Mouse (Mus musculus) heart, postnatal 0 days (tissue): ENCODE data around the gene Arhgap25. TPM values are rescaled to one million over a fixed set of nuclear protein-coding genes. Genes with fewer than 3 reads are reported as not detected.
A peak's percentile ranks its signal among the peaks of the same experiment; 100 is the strongest.

Source experiments
- ATAC-seq: fragments of 200-750 bp; cut with Nextera tagmentation; 2 replicates; pipeline ENCODE4 v1.8.0; 2017; ENCODE audit warnings: low read depth, moderate number of reproducible peaks, moderate library complexity; ENCODE audit not compliant: insufficient read depth
- DNase-seq: peaks from one replicate; pipeline ENCODE4 v3.0.0-alpha.2; 2016; ENCODE audit warnings: low spot score
- H3K27ac ChIP-seq: fragments of 300-500 bp; sonication (generic); 2 replicates; pipeline ENCODE4 v1.5.1; 2014; ENCODE audit warnings: low read depth, mild to moderate bottlenecking
- H3K27me3 ChIP-seq: fragments of 300-500 bp; sonication (generic); 2 replicates; pipeline ENCODE4 v1.6.1; 2014; ENCODE audit warnings: low read length, mixed read lengths; ENCODE audit not compliant: control insufficient read depth, insufficient read depth
- H3K36me3 ChIP-seq: fragments of 300-500 bp; sonication (generic); replicated peaks from 2 replicates; pipeline ENCODE4 v1.6.1; 2014; ENCODE audit warnings: low read length, mixed read lengths; ENCODE audit not compliant: control insufficient read depth, insufficient read depth
- H3K4me1 ChIP-seq: fragments of 300-500 bp; sonication (generic); 2 replicates; pipeline ENCODE4 v1.6.1; 2014; ENCODE audit warnings: antibody characterized with exemption; ENCODE audit not compliant: control insufficient read depth, insufficient read depth
- H3K4me2 ChIP-seq: fragments of 300-500 bp; sonication (generic); 2 replicates; pipeline ENCODE4 v1.6.1; 2014; ENCODE audit warnings: low read depth, mild to moderate bottlenecking, low read length, moderate library complexity
- H3K4me3 ChIP-seq: fragments of 300-500 bp; sonication (generic); 2 replicates; pipeline ENCODE4 v1.5.1; 2014; ENCODE audit warnings: low read depth, low read length
- H3K9ac ChIP-seq: fragments of 300-500 bp; sonication (generic); replicated peaks from 2 replicates; pipeline ENCODE4 v1.6.1; 2014; ENCODE audit warnings: low read depth, low read length, mixed read lengths
- H3K9me3 ChIP-seq: fragments of 300-500 bp; sonication (generic); replicated peaks from 2 replicates; pipeline ENCODE4 v1.6.1; 2016; ENCODE audit warnings: low read length; ENCODE audit not compliant: control insufficient read depth
- CTCF ChIP-seq: IDR thresholded peaks from 2 replicates; pipeline ENCODE4 v1.5.1; 2016; ENCODE audit warnings: antibody characterized with exemption, control low read depth, low read depth
- EP300 ChIP-seq: IDR thresholded peaks from 2 replicates; pipeline ENCODE4 v1.6.1; 2016; ENCODE audit warnings: antibody characterized with exemption, low read depth
- WGBS: fragments of 180-500 bp; shearing (Covaris S2); extraction: QIAGEN DNeasy Blood & Tissue Kit; methylation state at CpG from one replicate; pipeline ENCODE4 v1.1.7; 2014; 5-methylcytosine and 5-hydroxymethylcytosine counted together
- polyA plus RNA-seq: library from polyadenylated mRNA; unstranded; fragments of >200 nt; fragmentation: Nextera tagmentation; extraction: Ambion mirVana; gene quantifications from 2 replicates; pipeline ENCODE4 v1.2.1, GENCODE M21; 2015
- total RNA-seq: library from RNA; depleted of rRNA; stranded (reverse); fragments of >200 nt; gene quantifications from 2 replicates; pipeline ENCODE4 v1.2.3, GENCODE M21; 2014; ENCODE audit warnings: low replicate concordance

The Arhgap25 gene
- total and polyA plus RNA-seq, 2 experiments from 2014 or later, result 1.6 to 3.2 TPM

GRCm38 (mm10) chr6:87466221-87466620 lies 66.8 kb downstream of the Arhgap25 start:
- no peak overlapping the region for H3K4me2 ChIP-seq
- 0 out of 2 replicates have a peak, but pooled peaks cover 4% of the 10 kb centered on the region for H3K36me3 ChIP-seq
- peaks cover 65% of the 10 kb centered on the region for H3K27me3 ChIP-seq
- TF ChIP-seq CTCF (peak; percentile 81), EP300 (no peak)
- ATAC-seq, result no peak; the same call in 1 of the 2 replicates
- no peak overlapping the region for H3K4me3 ChIP-seq
- H3K4me1 ChIP-seq, result no peaks in the 10 kb centered on the region
- 19% methylated on average over 12 of the region's 12 CpGs for WGBS
- no peak overlapping the region for H3K27ac ChIP-seq
- H3K9me3 ChIP-seq, result no peaks in the 10 kb centered on the region
- no peak overlapping the region for H3K9ac ChIP-seq
- peak; percentile 40 for DNase-seq

DNA sequence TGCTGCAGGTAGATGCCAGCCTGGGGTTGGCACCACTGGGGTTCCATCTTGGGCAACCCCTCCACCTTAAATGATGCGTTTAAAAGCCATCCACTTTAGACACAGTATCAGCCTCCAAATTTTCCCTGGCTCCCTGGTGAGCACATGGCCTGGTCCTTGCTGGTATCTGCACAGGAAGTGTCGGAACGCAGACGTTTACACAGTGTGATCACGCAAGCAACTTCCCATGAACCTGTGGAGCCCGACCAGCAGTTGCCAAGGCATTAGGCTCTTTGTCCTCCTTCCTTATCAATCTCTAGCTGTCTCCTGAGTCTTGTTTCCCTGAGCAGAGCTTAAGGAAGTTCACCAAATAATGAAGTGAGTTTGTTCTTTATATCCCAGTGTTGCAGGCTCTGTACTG lies 77.6 kb downstream of the Arhgap25 start:
- no peaks in the 10 kb centered on the region for H3K9me3 ChIP-seq
- no peak overlapping the region for H3K9ac ChIP-seq
- H3K36me3 ChIP-seq, result no peaks in the 10 kb centered on the region
- DNase-seq, result no peak
- H3K4me3 ChIP-seq, result no peak overlapping the region
- ATAC-seq, result no peak
- no peak overlapping the region for H3K27ac ChIP-seq
- no peak overlapping the region for H3K4me2 ChIP-seq
- TF ChIP-seq EP300 (no peak), CTCF (no peak)
- peaks cover 86% of the 10 kb centered on the region for H3K27me3 ChIP-seq
- WGBS, result 55% methylated on average over 6 of the region's 6 CpGs
- H3K4me1 ChIP-seq, result no peaks in the 10 kb centered on the region

DNA sequence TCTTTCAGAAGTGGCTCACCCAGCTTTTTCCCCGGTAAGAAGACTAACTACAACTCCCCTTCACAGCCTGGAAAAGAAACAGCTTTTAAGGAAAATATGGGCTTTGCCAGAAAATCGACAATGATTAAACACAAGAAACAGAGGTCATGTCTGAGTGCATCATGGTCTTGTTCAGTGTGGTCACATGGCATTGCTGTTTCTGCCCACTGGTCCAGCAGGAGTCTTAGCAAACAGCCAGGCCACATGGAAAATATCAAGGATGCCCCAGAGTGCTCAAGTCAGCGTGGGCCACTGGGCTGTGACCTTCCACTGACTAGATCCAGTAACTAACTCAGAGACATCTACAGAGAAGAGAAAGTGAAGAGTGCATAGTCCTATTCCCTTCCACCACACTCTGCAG lies 81.3 kb downstream of the Arhgap25 start:
- no peaks in the 10 kb centered on the region for H3K9me3 ChIP-seq
- TF ChIP-seq CTCF (no peak), EP300 (no peak)
- H3K27ac ChIP-seq, result no peak overlapping the region
- H3K27me3 ChIP-seq, result peaks cover 93% of the 10 kb centered on the region
- no peaks in the 10 kb centered on the region for H3K4me1 ChIP-seq
- DNase-seq (no peak), ATAC-seq (no peak)
- no peak overlapping the region for H3K9ac ChIP-seq
- WGBS, result 58% methylated on average over 3 of the region's 3 CpGs
- no peaks in the 10 kb centered on the region for H3K36me3 ChIP-seq
- no peak overlapping the region for H3K4me3 ChIP-seq
- no peak overlapping the region for H3K4me2 ChIP-seq

DNA sequence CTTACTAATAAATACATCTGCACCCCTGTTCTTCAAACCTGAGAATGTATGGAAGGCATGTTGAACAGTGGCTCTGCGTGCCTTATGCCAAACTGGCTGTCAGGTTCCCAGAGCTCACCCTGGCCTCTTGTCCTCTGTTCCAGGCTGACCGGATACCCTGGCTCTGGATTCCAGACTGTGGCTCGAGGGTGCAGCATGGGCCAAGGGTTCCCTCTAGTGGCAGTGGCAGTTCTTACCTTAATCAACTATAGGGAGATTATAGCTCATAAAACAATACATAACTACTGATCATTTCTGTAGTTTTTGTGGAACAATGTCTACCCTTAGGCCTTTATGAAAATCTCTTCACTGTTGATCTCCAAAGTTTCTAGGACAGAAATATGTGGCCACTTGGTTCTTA lies 82.0 kb downstream of the Arhgap25 start:
- Histone ChIP-seq H3K36me3 (no peaks in the 10 kb centered on the region), H3K9me3 (no peaks in the 10 kb centered on the region), H3K4me1 (no peaks in the 10 kb centered on the region), H3K9ac (no peak overlapping the region), H3K27ac (no peak overlapping the region), H3K27me3 (peaks cover 94% of the 10 kb centered on the region), H3K4me2 (no peak overlapping the region), H3K4me3 (no peak overlapping the region)
- no peak for TF ChIP-seq EP300
- peak; percentile 65 for TF ChIP-seq CTCF
- DNase-seq, result peak; percentile 59
- ATAC-seq, result peak; percentile 43; the same call in 1 of the 2 replicates
- WGBS, result 54% methylated on average over 3 of the region's 3 CpGs

- no peaks in the 10 kb centered on the region for H3K36me3 ChIP-seq
- no peaks in the 10 kb centered on the region for H3K9me3 ChIP-seq
- ATAC-seq, result peak; percentile 39; the same call in 1 of the 2 replicates
- H3K4me1 ChIP-seq, result no peaks in the 10 kb centered on the region; the same call in 1 of the 2 replicates
- H3K4me3 ChIP-seq, result no peak overlapping the region
- WGBS, result 30% methylated on average over 3 of the region's 3 CpGs
- H3K27ac ChIP-seq, result 0 out of 2 replicates have a peak overlapping the region, but pooled peaks have one; percentile 19
- H3K9ac ChIP-seq, result no peak overlapping the region
- peak; percentile 55; the same call in 1 of the 2 replicates for TF ChIP-seq EP300
- no peak for TF ChIP-seq CTCF
- no peak overlapping the region for H3K4me2 ChIP-seq
- no peak for DNase-seq
- peaks cover 88% of the 10 kb centered on the region for H3K27me3 ChIP-seq
These were observed 83.5 kb downstream of the Arhgap25 start for GRCm38 (mm10) chr6:87449534-87449933.

DNA sequence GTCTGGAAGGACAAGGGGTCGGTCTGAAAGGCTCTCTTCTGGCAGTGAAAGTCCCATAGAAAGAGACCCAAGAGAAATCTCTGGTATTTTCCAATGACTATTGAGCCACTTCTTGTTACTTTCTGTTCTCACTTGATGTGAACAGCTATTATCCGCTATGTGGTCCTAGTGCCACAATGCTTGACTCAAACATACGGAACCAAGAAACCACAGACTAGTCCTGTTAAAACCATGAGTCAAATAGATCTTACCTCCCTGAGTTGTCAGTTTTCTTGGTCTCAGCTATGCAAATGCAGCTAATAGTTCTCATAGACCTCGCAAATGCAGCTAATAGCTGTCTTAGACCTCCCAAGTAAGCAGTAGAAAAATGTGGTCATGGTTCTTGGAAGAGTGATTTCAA lies 85.8 kb downstream of the Arhgap25 start:
- no peak overlapping the region for H3K9ac ChIP-seq
- TF ChIP-seq CTCF (no peak), EP300 (no peak)
- H3K4me3 ChIP-seq, result no peak overlapping the region
- DNase-seq (no peak), ATAC-seq (no peak)
- H3K27ac ChIP-seq, result no peak overlapping the region
- no peak overlapping the region for H3K4me2 ChIP-seq
- H3K9me3 ChIP-seq, result no peaks in the 10 kb centered on the region
- H3K4me1 ChIP-seq, result no peaks in the 10 kb centered on the region; the same call in 1 of the 2 replicates
- WGBS, result 90% methylated on average over 4 of the region's 4 CpGs
- H3K36me3 ChIP-seq, result no peaks in the 10 kb centered on the region
- H3K27me3 ChIP-seq, result peaks cover 77% of the 10 kb centered on the region
